ENCODE assay signal across 8 mouse cellular contexts in genomic region chr4:139198004-139198689, GRCm38 (mm10). TPM values are rescaled to one million over a fixed set of nuclear protein-coding genes. Genes with fewer than 3 reads are reported as not detected.
A peak's percentile ranks its signal among the peaks of the same experiment; 100 is the strongest.
DNase-seq lines count a peak whose midpoint lies in the region; ATAC-seq and TF ChIP-seq lines count a peak whose summit lies in the region.

No protein-coding gene starts in this region.

- no peak overlapping the region for H3K4me3 ChIP-seq in heart, embryonic 16.5 days (ENCODE audit: low read length)
- no peak overlapping the region for H3K4me3 ChIP-seq in liver, adult 2 months (ENCODE audit: insufficient read depth, low read depth, low read length)
- no peak overlapping the region for H3K4me3 ChIP-seq in small intestine, adult 2 months (ENCODE audit: low read depth, low read length)

- H3K36me3 ChIP-seq in heart, embryonic 16.5 days (ENCODE audit: control insufficient read depth, insufficient read depth) = peaks cover 2% of the 10 kb centered on the region; the same call in 1 of the 2 replicates
- no peaks in the 10 kb centered on the region for H3K36me3 ChIP-seq in liver, adult 2 months (ENCODE audit: control insufficient read depth, insufficient read depth, low read length)
- peaks cover 10% of the 10 kb centered on the region; the same call in 1 of the 2 replicates for H3K36me3 ChIP-seq in small intestine, adult 2 months (ENCODE audit: control insufficient read depth, insufficient read depth, low read length)

- H3K27ac ChIP-seq in heart, embryonic 16.5 days (ENCODE audit: low read length) = peak overlapping the region; percentile 64
- peak overlapping the region; percentile 50 for H3K27ac ChIP-seq in liver, adult 2 months (replicated peaks; ENCODE audit: insufficient read depth, low read depth, low read length)
- peak overlapping the region; percentile 88 for H3K27ac ChIP-seq in small intestine, adult 2 months (ENCODE audit: insufficient read depth, low read depth, low read length)

- H3K9ac ChIP-seq in heart, embryonic 16.5 days (ENCODE audit: low read length) = no peak overlapping the region
- H3K9ac ChIP-seq in liver, adult 2 months (ENCODE audit: low read depth, low read length) = no peak overlapping the region; the same call in 1 of the 2 replicates

- no peaks in the 10 kb centered on the region for H3K9me3 ChIP-seq in heart, embryonic 16.5 days (replicated peaks; ENCODE audit: control insufficient read depth, low read length)

- TF ChIP-seq CTCF in liver, adult 2 months (IDR thresholded peaks at IDR 0.05; ENCODE audit: low read depth, low read length) = no peak
- TF ChIP-seq CTCF in small intestine, adult 2 months (IDR thresholded peaks at IDR 0.05; ENCODE audit: extremely low read depth, insufficient read length, insufficient replicate concordance, low read depth, low read length) = no peak

- intact Hi-C loops in gastrocnemius, postnatal 14 days (cut with DNase I; ENCODE audit: low total_unique reads) = no loop called here

- no peak for TF ChIP-seq POLR2A in liver, adult 2 months (IDR thresholded peaks at IDR 0.05; ENCODE audit: extremely low read depth, insufficient read depth, low read length)
- TF ChIP-seq POLR2A in small intestine, adult 2 months (IDR thresholded peaks at IDR 0.05; ENCODE audit: low read depth, low read length) = no peak

- no peaks in the 10 kb centered on the region for H3K27me3 ChIP-seq in heart, embryonic 16.5 days (ENCODE audit: control insufficient read depth, insufficient read depth, low read length)
- H3K27me3 ChIP-seq in liver, adult 2 months (ENCODE audit: control insufficient read depth, insufficient read depth, low read length) = no peaks in the 10 kb centered on the region
- no peaks in the 10 kb centered on the region for H3K27me3 ChIP-seq in small intestine, adult 2 months (ENCODE audit: control insufficient read depth, insufficient read depth, low read length)

- peak overlapping the region; percentile 5 for H3K4me2 ChIP-seq in heart, embryonic 16.5 days (ENCODE audit: low read depth, low read length)

- DNase-seq in gastrocnemius, adult 18-20 months (ENCODE audit: low spot score) = peak; percentile 67
- no peak for DNase-seq in gastrocnemius, postnatal 14 days
- DNase-seq in R1 (ENCODE audit: low read depth, low spot score) = peak; percentile 83
- peak; percentile 79 for DNase-seq in liver, adult 2 months (ENCODE audit: extremely low read depth, low read depth, low spot score)
- DNase-seq in left cerebral cortex, adult 18-20 months (ENCODE audit: low spot score in 2 of 2) = no peak

- 38% methylated on average over 9 of the region's 9 CpGs for WGBS in heart, embryonic 16.5 days
- WGBS in liver, adult 2 months = 17% methylated on average over 9 of the region's 9 CpGs
- WGBS in small intestine, adult 2 months = 20% methylated on average over 9 of the region's 9 CpGs

- H3K4me1 ChIP-seq in heart, embryonic 16.5 days (ENCODE audit: control insufficient read depth, insufficient read depth, low read length) = peaks cover 66% of the 10 kb centered on the region
- H3K4me1 ChIP-seq in liver, adult 2 months (ENCODE audit: control insufficient read depth, insufficient read depth, low read length) = peaks cover 50% of the 10 kb centered on the region
- peaks cover 59% of the 10 kb centered on the region for H3K4me1 ChIP-seq in small intestine, adult 2 months (ENCODE audit: control insufficient read depth, insufficient read depth, insufficient read length, low read length)

- ATAC-seq in heart, embryonic 16.5 days (replicated peaks; ENCODE audit: extremely low read depth, insufficient read depth, low FRiP score) = peak; percentile 42; the same call in 1 of the 2 replicates
- no peak for ATAC-seq in frontal cortex, adult (ENCODE audit: low TSS enrichment)

- peaks cover 84% of the 10 kb centered on the region for H3K79me2 ChIP-seq in liver, adult 2 months (ENCODE audit: control insufficient read depth, insufficient read depth, low read length)

RNA-seq across cellular contexts. Expression of gene Capzb, which starts 5.4 kb away (rescaled TPM):
- 100 to 1,000 TPM; 416 to 422 TPM for total RNA-seq in gastrocnemius, adult 18-20 months (2021)
- total RNA-seq in gastrocnemius, postnatal 14 days (2021) = 100 to 1,000 TPM; 590 to 617 TPM
- 382 and 385 TPM in 2 replicates for polyA plus RNA-seq in heart, embryonic 16.5 days (2015; fragmentation: Nextera tagmentation; extraction: Ambion mirVana)
- total RNA-seq in liver, adult 2 months (2014; rRNA removed) = 51.4 and 58.5 TPM in 2 replicates
- polyA plus RNA-seq in liver, adult 2 months (2012; rRNA removed) = 52.6 and 56.4 TPM in 2 replicates
- 159 and 390 TPM in 2 replicates for polyA plus RNA-seq in small intestine, adult 2 months (2012; rRNA removed)
- total RNA-seq in left cerebral cortex, adult 18-20 months (2021) = 100 to 1,000 TPM; 302 to 316 TPM

Comparison
In these comparisons a context has a peak if more than half of its experiments do, and no peak if none do; other contexts are left out.
1. DNase-seq: peak in gastrocnemius, adult 18-20 months (single experiment), R1 (single experiment) and liver, adult 2 months (single experiment); none in gastrocnemius, postnatal 14 days (single experiment) and left cerebral cortex, adult 18-20 months (0 of 2).
2. Peak in every context shown above with its lines, with median percentiles within 50 percentile points of each other: H3K27ac ChIP-seq.